Mouse (Mus musculus) CH12.LX (cell line): ENCODE measurements around the gene Grk6. TPM values are rescaled to one million over a fixed set of nuclear protein-coding genes. Genes with fewer than 3 reads are reported as not detected.

Source experiments
- DNase-seq: peaks from one replicate; pipeline ENCODE4 v3.0.0-alpha.2; 2013; ENCODE audit errors: extremely low read depth
- H3K27ac ChIP-seq: 2 replicates; pipeline ENCODE4 v1.5.1; 2012; ENCODE audit warnings: low read depth, mild to moderate bottlenecking, control low read depth, moderate library complexity; ENCODE audit not compliant: insufficient read depth
- H3K27me3 ChIP-seq: replicated peaks from 2 replicates; pipeline ENCODE3; 2012; ENCODE audit warnings: inconsistent platforms
- H3K36me3 ChIP-seq, 2 experiments: replicated peaks in 1 of 2; 2 replicates each; pipeline versions ENCODE3 to v1.6.1; 2012; ENCODE audit warnings: inconsistent platforms in 1 of 2, low read length in 1 of 2, mild to moderate bottlenecking in 1 of 2, mixed read lengths in 1 of 2, moderate library complexity in 1 of 2; ENCODE audit not compliant: control insufficient read depth in 1 of 2, insufficient read depth in 1 of 2
- H3K4me1 ChIP-seq, 2 experiments: 2 replicates each; pipeline ENCODE4 v1.6.1; 2012; ENCODE audit warnings: inconsistent platforms in 1 of 2, moderate library complexity in 1 of 2; ENCODE audit not compliant: insufficient read depth in 2 of 2, control insufficient read depth in 1 of 2
- H3K4me2 ChIP-seq: 2 replicates; pipeline ENCODE4 v1.6.1; 2012; ENCODE audit warnings: low read depth, mild to moderate bottlenecking, control low read depth; ENCODE audit not compliant: poor library complexity, insufficient read depth, severe bottlenecking
- H3K4me3 ChIP-seq, 3 experiments: fragments of 150-350 bp in 1 of 3; sonication (generic) in 1 of 3; replicated peaks in 1 of 3; 2 replicates each; pipeline versions ENCODE3 to v1.5.1; 2011 to 2012; ENCODE audit warnings: low read depth in 2 of 3, low read length in 2 of 3, mild to moderate bottlenecking in 2 of 3, moderate library complexity in 2 of 3, control low read depth in 1 of 3, improper control_type of control experiment in 1 of 3, inconsistent platforms in 1 of 3, mixed read lengths in 1 of 3; ENCODE audit not compliant: poor library complexity in 1 of 3
- H3K79me2 ChIP-seq: replicated peaks from 2 replicates; pipeline ENCODE4 v1.6.1; 2012; ENCODE audit warnings: mild to moderate bottlenecking, moderate library complexity; ENCODE audit not compliant: control insufficient read depth, poor library complexity, insufficient read depth, severe bottlenecking; ENCODE audit errors: extremely low read depth
- H3K9ac ChIP-seq: 2 replicates; pipeline ENCODE4 v1.6.1; 2012; ENCODE audit warnings: low read depth, mild to moderate bottlenecking, control low read depth, moderate library complexity; ENCODE audit not compliant: insufficient read depth
- H3K9me3 ChIP-seq: replicated peaks from 2 replicates; pipeline ENCODE3; 2012; ENCODE audit warnings: low read length, inconsistent platforms, mixed read lengths
- BHLHE40 ChIP-seq: IDR thresholded peaks from 2 replicates; pipeline ENCODE4 v1.6.1; 2011; ENCODE audit warnings: mild to moderate bottlenecking, low read depth, low read length, improper control_type of control experiment
- CHD1 ChIP-seq: IDR thresholded peaks from 2 replicates; pipeline ENCODE4 v1.6.1; 2012; ENCODE audit warnings: low read depth, low read length, improper control_type of control experiment, inconsistent platforms
- CHD2 ChIP-seq: IDR thresholded peaks from 2 replicates; pipeline ENCODE4 v1.6.1; 2011; ENCODE audit warnings: low read length, improper control_type of control experiment
- CTCF ChIP-seq, 2 experiments: IDR thresholded peaks in 1 of 2; conservative IDR thresholded peaks in 1 of 2; 2 replicates each; pipeline ENCODE4 v1.5.1; 2011 to 2012; ENCODE audit warnings: low read depth in 2 of 2, low read length in 2 of 2, improper control_type of control experiment in 1 of 2, inconsistent platforms in 1 of 2, mild to moderate bottlenecking in 1 of 2, moderate library complexity in 1 of 2
- E2F4 ChIP-seq: IDR thresholded peaks from 2 replicates; pipeline ENCODE4 v1.6.1; 2011; ENCODE audit warnings: low read depth, low read length, improper control_type of control experiment; ENCODE audit not compliant: insufficient replicate concordance
- ELF1 ChIP-seq: IDR thresholded peaks from 2 replicates; pipeline ENCODE4 v1.6.1; 2014; ENCODE audit warnings: low read depth, mild to moderate bottlenecking, inconsistent platforms, low read length, improper control_type of control experiment
- EP300 ChIP-seq: IDR thresholded peaks from 2 replicates; pipeline ENCODE4 v1.6.1; 2011; ENCODE audit warnings: low read length, improper control_type of control experiment
- ETS1 ChIP-seq: conservative IDR thresholded peaks from 2 replicates; pipeline ENCODE4 v1.6.1; 2012; ENCODE audit warnings: low read depth, mild to moderate bottlenecking, inconsistent platforms, low read length, improper control_type of control experiment, moderate library complexity
- GABPA ChIP-seq: IDR thresholded peaks from 2 replicates; pipeline ENCODE4 v1.6.1; 2012; ENCODE audit warnings: low read depth, low read length, improper control_type of control experiment, inconsistent platforms; ENCODE audit not compliant: insufficient replicate concordance
- HCFC1 ChIP-seq: IDR thresholded peaks from 2 replicates; pipeline ENCODE4 v1.6.1; 2012; ENCODE audit warnings: low read depth, mild to moderate bottlenecking, inconsistent platforms, low read length, improper control_type of control experiment
- IRF4 ChIP-seq: IDR thresholded peaks from 2 replicates; pipeline ENCODE4 v1.6.1; 2014; ENCODE audit warnings: low read depth, mild to moderate bottlenecking, inconsistent platforms, low read length, improper control_type of control experiment
- JUN ChIP-seq: IDR thresholded peaks from 2 replicates; pipeline ENCODE4 v1.6.1; 2011; ENCODE audit warnings: low read depth, mild to moderate bottlenecking, low read length, improper control_type of control experiment, moderate library complexity; ENCODE audit not compliant: insufficient read depth
- JUND ChIP-seq: conservative IDR thresholded peaks from 2 replicates; pipeline ENCODE4 v1.6.1; 2011; ENCODE audit warnings: low read depth, low read length, improper control_type of control experiment
- KAT2A ChIP-seq: IDR thresholded peaks from 2 replicates; pipeline ENCODE4 v1.6.1; 2012; ENCODE audit warnings: low read length, improper control_type of control experiment, inconsistent platforms; ENCODE audit not compliant: insufficient replicate concordance
- MAFK ChIP-seq: IDR thresholded peaks from 2 replicates; pipeline ENCODE4 v1.6.1; 2011; ENCODE audit warnings: low read length, improper control_type of control experiment; ENCODE audit not compliant: insufficient replicate concordance
- MAX ChIP-seq: IDR thresholded peaks from 2 replicates; pipeline ENCODE4 v1.6.1; 2011; ENCODE audit warnings: low read length, improper control_type of control experiment
- MAZ ChIP-seq: IDR thresholded peaks from 2 replicates; pipeline ENCODE4 v1.6.1; 2012; ENCODE audit warnings: low read depth, mild to moderate bottlenecking, inconsistent platforms, low read length, improper control_type of control experiment, moderate library complexity
- MEF2A ChIP-seq: IDR thresholded peaks from 2 replicates; pipeline ENCODE4 v1.6.1; 2014; ENCODE audit warnings: low read depth, mild to moderate bottlenecking, inconsistent platforms, low read length, improper control_type of control experiment, borderline replicate concordance
- MYC ChIP-seq: IDR thresholded peaks from 2 replicates; pipeline ENCODE4 v1.6.1; 2011; ENCODE audit warnings: low read depth, mild to moderate bottlenecking, improper control_type of control experiment, low read length
- NELFE ChIP-seq: IDR thresholded peaks from 2 replicates; pipeline ENCODE4 v1.6.1; 2011; ENCODE audit warnings: low read depth, low read length, improper control_type of control experiment
- NRF1 ChIP-seq: IDR thresholded peaks from 2 replicates; pipeline ENCODE4 v1.6.1; 2014; ENCODE audit warnings: low read depth, mild to moderate bottlenecking, inconsistent platforms, low read length, improper control_type of control experiment, moderate library complexity
- PAX5 ChIP-seq: IDR thresholded peaks from 2 replicates; pipeline ENCODE4 v1.6.1; 2012; ENCODE audit warnings: low read length, inconsistent platforms, mixed read lengths
- POLR2A ChIP-seq: IDR thresholded peaks from 2 replicates; pipeline ENCODE4 v1.6.1; 2011; ENCODE audit warnings: low read depth, mild to moderate bottlenecking, improper control_type of control experiment, low read length
- POLR2AphosphoS2 ChIP-seq: IDR thresholded peaks from 2 replicates; pipeline ENCODE4 v1.6.1; 2011; ENCODE audit warnings: low read depth, low read length, improper control_type of control experiment
- RAD21 ChIP-seq: IDR thresholded peaks from 2 replicates; pipeline ENCODE4 v1.6.1; 2011; ENCODE audit warnings: low read depth, mild to moderate bottlenecking, low read length, improper control_type of control experiment, moderate library complexity
- RCOR1 ChIP-seq: conservative IDR thresholded peaks from 2 replicates; pipeline ENCODE4 v1.6.1; 2012; ENCODE audit warnings: low read depth, mild to moderate bottlenecking, inconsistent platforms, low read length, improper control_type of control experiment
- SIN3A ChIP-seq: IDR thresholded peaks from 2 replicates; pipeline ENCODE4 v1.6.1; 2012; ENCODE audit warnings: low read length, improper control_type of control experiment, inconsistent platforms
- SMC3 ChIP-seq: IDR thresholded peaks from 2 replicates; pipeline ENCODE4 v1.6.1; 2011; ENCODE audit warnings: low read depth, low read length, improper control_type of control experiment
- TCF12 ChIP-seq: IDR thresholded peaks from 2 replicates; pipeline ENCODE4 v1.6.1; 2014; ENCODE audit warnings: low read depth, mild to moderate bottlenecking, inconsistent platforms, low read length, improper control_type of control experiment
- USF1 ChIP-seq: IDR thresholded peaks from 2 replicates; pipeline ENCODE4 v1.6.1; 2014; ENCODE audit warnings: low read depth, mild to moderate bottlenecking, inconsistent platforms, low read length, improper control_type of control experiment
- USF2 ChIP-seq: conservative IDR thresholded peaks from 2 replicates; pipeline ENCODE4 v1.6.1; 2011; ENCODE audit warnings: low read depth, low read length, improper control_type of control experiment
- ZC3H11A ChIP-seq: IDR thresholded peaks from 2 replicates; pipeline ENCODE4 v1.6.1; 2012; ENCODE audit warnings: low read depth, mild to moderate bottlenecking, inconsistent platforms, low read length, improper control_type of control experiment
- ZKSCAN1 ChIP-seq: IDR thresholded peaks from 2 replicates; pipeline ENCODE4 v1.6.1; 2012; ENCODE audit warnings: low read depth, inconsistent platforms, low read length, improper control_type of control experiment, borderline replicate concordance
- ZMIZ1 ChIP-seq: IDR thresholded peaks from 2 replicates; pipeline ENCODE4 v1.6.1; 2012; ENCODE audit warnings: low read depth, mild to moderate bottlenecking, inconsistent platforms, low read length, improper control_type of control experiment
- ZNF384 ChIP-seq: IDR thresholded peaks from 2 replicates; pipeline ENCODE4 v1.6.1; 2012; ENCODE audit warnings: low read depth, low read length, improper control_type of control experiment, inconsistent platforms
- dilution Hi-C: fragments of 300-500 bp; cut with MboI; formaldehyde crosslinking; loops from 2 replicates; pipeline ENCODE4 v1.14.3; 2020; ENCODE audit warnings: low sequenced_read_pairs; ENCODE audit not compliant: extremely low pct_unique_long_range_greater_than_20kb, extremely low pct_ligation_motif_present
- in situ Hi-C: fragments of 300-500 bp; cut with MboI; formaldehyde crosslinking; loops from 3 replicates; pipeline ENCODE4 v1.14.3; 2019; ENCODE audit warnings: low sequenced_read_pairs, low pct_ligation_motif_present, low pct_unique_long_range_greater_than_20kb, mixed read lengths
- polyA plus RNA-seq: library from polyadenylated mRNA; unstranded; fragments of >175 nt; gene quantifications from 2 replicates; pipeline ENCODE4 v1.2.1, GENCODE M21; 2012; ENCODE audit warnings: low read depth; ENCODE audit not compliant: insufficient read length
- total RNA-seq, 2 experiments: library from RNA; depleted of rRNA; stranded (reverse); fragments of 300-350 nt in 1 of 2; fragments of >200 nt in 1 of 2; gene quantifications; 2 replicates each; pipeline ENCODE4 v1.2.3; 2012 to 2014

The Grk6 gene
- total and polyA plus RNA-seq, 3 experiments, result 59.0 to 71.0 (median 60.1) TPM

GRCm38 (mm10) chr13:55478036-55478435 is 33.2 kb downstream of the Grk6 start:
- H3K27ac ChIP-seq, result no peak overlapping the region
- TF ChIP-seq CHD1 (no peak), POLR2AphosphoS2 (no peak), ZKSCAN1 (no peak), TCF12 (no peak), RAD21 (peak; percentile 80), RCOR1 (no peak), ETS1 (no peak), USF1 (no peak), SMC3 (peak; percentile 59), SIN3A (no peak), USF2 (no peak), ZC3H11A (no peak), POLR2A (no peak), MAZ (no peak), CHD2 (no peak), JUN (no peak), NRF1 (no peak), ZNF384 (no peak), KAT2A (no peak), MEF2A (peak; percentile 34; the same call in 1 of the 2 replicates), NELFE (no peak), MAFK (no peak), PAX5 (no peak), HCFC1 (no peak), MYC (peak; percentile 76; the same call in 1 of the 2 replicates), ZMIZ1 (no peak), MAX (no peak), GABPA (no peak), E2F4 (no peak), IRF4 (no peak), CTCF (conservative IDR thresholded peaks at IDR 0.05 in 1 of 2, IDR thresholded peaks at IDR 0.05 in 1 of 2; ENCODE audit: low read depth in 2 of 2, low read length in 2 of 2) (peak; percentile 54 to 78), EP300 (no peak), BHLHE40 (no peak), JUND (no peak; the same call in 1 of the 2 replicates), ELF1 (no peak)
- in situ Hi-C loops (loop anchor here (5.0 kb wide), 1 partner anchor 39 kb away; no protein-coding TSS in a partner anchor), dilution Hi-C loops (no loop called here)
- no peaks in the 10 kb centered on the region for H3K79me2 ChIP-seq
- H3K9me3 ChIP-seq, result peaks cover 8% of the 10 kb centered on the region
- H3K27me3 ChIP-seq, result peaks cover 84% of the 10 kb centered on the region
- no peak overlapping the region for H3K4me3 ChIP-seq
- H3K36me3 ChIP-seq, result no peaks in the 10 kb centered on the region
- peak; percentile 56 for DNase-seq
- H3K9ac ChIP-seq, result no peak overlapping the region
- no peak overlapping the region for H3K4me2 ChIP-seq
- H3K4me1 ChIP-seq, result peaks cover 8 to 23% of the 10 kb centered on the region in 2 experiments; a peak in 3 of 4 replicates
